Mouse (Mus musculus) skeletal muscle tissue, adult 2 months (tissue): ENCODE data around the gene Wasf3.
"Not testable (repeated sequence)": the region's sequence is repeated elsewhere in the genome, so short reads cannot be mapped to it uniquely, and the experiment has no call there.

ENCODE experiments used
- DNase-seq: peaks from one replicate; pipeline ENCODE4 v3.0.0-alpha.2; 2012; ENCODE audit warnings: low read depth, low spot score

Gene Wasf3

DNA sequence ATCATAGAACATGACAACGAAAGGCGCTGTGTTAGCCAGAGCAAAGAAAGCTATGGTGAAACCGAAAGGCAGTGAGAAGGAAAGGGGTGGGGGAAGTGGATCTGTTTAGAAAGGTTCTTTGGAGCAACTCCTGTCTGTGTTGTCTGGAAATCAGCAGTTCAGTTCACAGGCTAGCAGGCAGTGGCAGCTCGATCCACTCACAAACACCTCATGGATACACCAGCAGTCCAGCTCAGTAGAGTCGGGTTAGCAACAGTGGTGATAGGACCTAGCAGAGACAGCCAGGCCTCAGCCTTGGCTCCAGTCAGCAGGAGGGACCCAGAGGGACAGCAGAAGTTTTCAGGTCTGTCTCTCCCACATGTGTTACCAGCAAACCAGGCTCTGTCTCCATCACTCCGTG, 16.2 kb downstream of the Wasf3 start:
- DNase-seq: not testable (repeated sequence)

GRCm38 (mm10) chr5:146402311-146402710, 17.5 kb downstream of the Wasf3 start:
- no peak for DNase-seq

- DNase-seq: no peak
These were observed 19.1 kb downstream of the Wasf3 start for GRCm38 (mm10) chr5:146403923-146404322.

DNA sequence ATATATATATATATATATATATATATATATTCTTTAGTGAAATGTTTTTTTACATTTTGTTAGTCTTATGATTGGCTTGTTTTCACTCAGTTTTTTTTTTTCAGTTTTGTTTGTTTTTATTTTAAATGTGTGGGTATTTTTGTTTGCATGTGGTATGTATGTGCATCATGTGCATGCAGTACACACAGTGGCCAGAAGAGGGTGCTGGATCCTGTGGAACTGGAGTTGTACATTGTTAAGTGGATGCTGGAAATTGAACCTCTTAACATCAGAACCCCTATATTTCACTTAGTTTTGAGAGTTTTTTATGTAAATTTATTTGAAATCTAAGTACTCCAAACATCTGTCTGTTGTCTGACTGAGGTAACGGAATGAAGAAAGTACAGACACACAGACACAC, 21.3 kb downstream of the Wasf3 start:
- no peak for DNase-seq

DNA sequence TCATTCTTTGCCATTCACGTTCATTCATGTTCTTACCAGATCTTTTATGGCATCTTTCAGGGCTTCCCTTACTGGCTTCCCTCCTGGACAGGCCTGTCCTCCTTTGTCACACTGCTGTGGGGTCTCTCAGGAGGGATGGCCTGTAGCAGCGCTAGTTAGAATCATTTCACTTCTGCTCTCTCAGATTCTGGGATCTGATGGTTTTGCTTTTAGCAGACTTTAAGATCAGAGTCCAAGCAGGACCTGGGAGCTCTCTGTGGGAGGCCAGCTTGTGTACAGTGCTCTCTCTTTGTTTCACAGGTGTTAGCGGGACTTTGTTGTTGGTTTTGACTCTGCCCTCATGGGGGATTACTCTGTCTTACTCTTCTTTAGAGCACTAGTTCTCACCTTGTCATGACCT, 23.0 kb downstream of the Wasf3 start:
- no peak for DNase-seq

- no peak for DNase-seq
These were observed 23.8 kb downstream of the Wasf3 start for GRCm38 (mm10) chr5:146408604-146409003.

DNA sequence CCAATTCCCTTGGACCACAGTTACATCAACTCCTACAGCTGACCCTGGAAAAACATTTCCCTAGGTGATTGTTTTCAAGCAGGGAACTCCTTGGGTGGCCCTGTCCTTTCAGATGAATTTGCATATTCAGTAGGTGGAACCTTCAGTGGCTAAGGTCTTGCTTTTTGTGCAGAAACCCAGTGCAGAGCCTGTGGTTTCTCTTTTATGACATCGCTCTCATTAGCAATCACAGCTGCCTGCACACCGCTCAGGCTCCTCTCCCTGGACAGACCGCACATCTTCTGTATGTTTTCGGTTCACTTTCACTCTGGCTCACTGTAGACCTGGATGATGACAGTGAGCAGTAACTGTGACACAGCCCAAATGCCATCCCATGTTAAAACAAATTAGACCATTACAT, 26.0 kb downstream of the Wasf3 start:
- no peak for DNase-seq

GRCm38 (mm10) chr5:146412743-146413430, 28.1 kb downstream of the Wasf3 start:
- DNase-seq: no peak

DNA sequence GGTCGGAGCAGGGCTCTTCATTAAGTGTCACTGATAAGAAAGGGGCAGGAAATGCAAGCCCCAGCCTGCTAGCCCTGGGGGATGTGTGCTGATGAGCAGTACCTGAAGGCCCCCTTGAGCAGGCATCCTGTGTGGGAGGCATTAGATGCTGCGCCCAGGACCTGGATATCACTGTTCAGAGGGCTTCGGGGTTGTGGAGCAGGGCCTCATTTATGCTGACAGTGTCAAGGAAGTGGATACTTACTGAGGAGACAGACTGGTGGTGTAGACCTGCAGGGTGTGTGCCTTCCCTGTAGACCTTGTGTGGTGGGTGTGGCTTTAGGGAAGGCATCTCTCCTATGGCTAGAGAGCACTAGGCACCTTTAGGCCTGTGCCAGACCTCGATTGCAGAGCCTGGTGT, 29.8 kb downstream of the Wasf3 start:
- DNase-seq: no peak

- no peak for DNase-seq
These were observed 30.4 kb downstream of the Wasf3 start for GRCm38 (mm10) chr5:146415218-146415617.

- DNase-seq: no peak
These were observed 31.7 kb downstream of the Wasf3 start for GRCm38 (mm10) chr5:146416331-146417110.

- DNase-seq: no peak
These were observed 33.3 kb downstream of the Wasf3 start for GRCm38 (mm10) chr5:146418092-146418491.

DNA sequence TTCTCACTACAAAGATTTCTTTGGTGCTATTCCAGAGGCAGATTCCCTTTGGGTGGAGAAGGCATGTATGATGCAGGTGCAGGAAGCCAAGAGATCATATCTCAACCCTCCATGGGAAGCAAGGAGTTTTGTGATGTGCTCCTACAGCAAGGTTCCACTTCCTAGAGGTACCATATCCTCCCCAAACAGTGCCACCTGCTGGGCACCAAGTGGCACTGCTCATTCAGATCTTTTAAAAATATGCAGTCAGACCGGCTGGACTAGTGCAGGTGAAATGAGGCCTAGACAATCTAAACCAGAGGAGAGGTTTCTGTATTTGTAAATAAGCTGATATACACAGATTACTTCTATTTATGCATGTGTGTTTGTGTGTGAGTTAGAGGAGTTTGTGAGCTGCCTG, 35.3 kb downstream of the Wasf3 start:
- DNase-seq: peak; percentile 9

DNA sequence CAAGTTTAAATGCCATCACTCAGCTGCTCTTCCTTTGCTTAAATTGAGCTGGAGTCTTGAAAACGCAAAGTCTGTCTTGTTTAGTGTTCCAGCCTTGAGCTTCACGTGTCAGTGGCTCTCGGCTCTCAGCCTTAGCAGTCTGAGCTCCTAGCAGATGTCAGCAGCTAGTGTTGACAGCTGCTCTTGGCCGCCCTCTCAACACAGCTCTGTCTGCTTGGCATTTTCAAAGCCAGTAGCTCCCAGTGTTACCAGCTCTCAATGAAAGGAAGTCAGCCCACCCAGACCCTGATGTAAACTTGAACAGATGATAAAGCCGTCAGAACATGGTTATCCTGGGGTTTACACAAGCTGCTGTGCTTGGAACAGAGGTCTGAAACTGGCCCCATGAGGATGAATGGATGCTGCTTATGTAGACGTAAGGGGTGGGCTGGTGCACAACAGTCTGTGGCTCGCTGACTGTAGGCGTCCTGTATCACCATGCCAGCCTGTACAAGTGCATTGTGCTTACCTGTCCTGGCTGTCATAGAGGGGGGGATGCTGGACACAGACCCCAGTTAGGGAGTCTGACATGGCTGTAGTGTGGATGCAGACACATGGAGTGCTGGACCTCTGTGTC, 40.0 kb downstream of the Wasf3 start:
- DNase-seq: no peak

DNA sequence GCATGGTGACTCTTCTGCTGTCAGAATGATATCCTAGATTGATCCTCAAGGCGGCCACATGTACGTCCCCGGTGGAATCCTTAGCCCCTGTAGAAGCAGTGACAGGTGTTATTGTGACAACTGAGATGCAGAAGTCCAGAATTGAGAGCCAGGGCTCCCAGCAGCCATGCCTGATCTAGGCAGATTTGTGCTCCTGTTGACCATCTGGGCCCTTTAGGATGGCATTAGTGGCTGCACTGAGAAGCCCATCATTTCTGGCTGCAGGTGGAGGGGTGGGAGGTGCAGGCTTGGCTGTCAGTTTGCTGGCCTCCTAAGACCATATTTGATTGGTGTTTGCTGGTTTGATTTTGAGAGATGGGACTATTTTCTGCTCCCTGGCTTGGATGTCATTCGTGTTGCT, 40.9 kb downstream of the Wasf3 start:
- DNase-seq: no peak

DNA sequence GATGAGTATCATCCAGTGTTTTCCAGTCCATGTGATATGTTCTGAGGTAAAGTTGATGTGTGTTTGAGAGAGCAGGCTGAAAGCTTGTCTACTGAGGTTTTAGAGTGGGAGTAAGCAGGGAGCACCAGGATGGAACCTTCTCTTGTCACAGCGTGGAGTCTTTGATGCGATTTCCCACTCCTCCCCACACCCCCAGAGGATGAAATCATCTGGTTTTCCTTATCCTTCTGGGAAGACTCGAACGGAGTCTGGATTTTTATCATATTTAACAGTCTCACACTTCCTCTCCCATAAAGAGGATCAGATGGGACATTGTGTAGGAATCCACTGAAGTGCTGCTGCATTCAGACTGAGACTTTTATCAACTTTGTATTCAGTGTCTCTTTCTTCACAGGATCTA, 43.3 kb downstream of the Wasf3 start:
- DNase-seq: no peak

GRCm38 (mm10) chr5:146431821-146432220, 47.0 kb downstream of the Wasf3 start:
- peak; percentile 59 for DNase-seq

GRCm38 (mm10) chr5:146432476-146432875, 47.7 kb downstream of the Wasf3 start:
- DNase-seq: no peak

DNA sequence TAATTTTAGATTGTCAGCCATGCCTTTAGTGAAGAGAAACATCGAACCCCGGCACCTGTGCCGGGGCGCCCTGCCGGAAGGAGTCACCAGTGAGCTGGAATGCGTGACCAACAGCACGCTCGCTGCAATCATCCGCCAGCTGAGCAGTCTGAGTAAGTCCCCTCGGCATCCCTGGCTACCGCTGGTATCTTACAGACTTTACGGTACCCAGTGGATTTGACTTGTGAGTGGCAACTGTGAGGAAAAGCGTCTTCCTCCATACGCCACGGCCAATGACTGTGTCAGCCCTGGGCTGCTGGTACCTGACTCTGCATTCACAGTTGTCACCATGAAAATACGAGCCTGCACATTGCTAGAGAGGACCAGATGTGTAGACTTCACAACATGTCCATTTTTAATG, 50.5 kb downstream of the Wasf3 start:
- no peak for DNase-seq

DNA sequence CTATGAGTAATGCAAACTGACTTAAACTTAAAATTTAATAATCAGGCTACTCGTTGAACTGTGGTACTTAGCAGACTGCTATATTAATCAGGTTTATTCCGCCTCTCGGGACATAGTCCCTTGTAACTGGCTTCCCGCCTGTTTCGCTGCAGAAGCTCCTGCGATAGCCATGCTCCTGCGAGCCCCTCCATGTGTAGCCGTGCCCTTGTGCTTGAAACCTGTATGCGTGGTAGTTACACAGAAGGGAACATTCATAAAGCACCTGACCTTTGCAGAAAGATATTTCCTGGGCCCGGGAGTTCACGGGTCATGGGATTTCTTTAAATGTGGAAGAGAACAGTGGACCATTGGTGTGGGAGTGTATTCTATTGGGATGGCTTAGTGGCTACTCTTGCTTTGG, 52.0 kb downstream of the Wasf3 start:
- no peak for DNase-seq

GRCm38 (mm10) chr5:146439152-146439781, 54.5 kb downstream of the Wasf3 start:
- DNase-seq: no peak

DNA sequence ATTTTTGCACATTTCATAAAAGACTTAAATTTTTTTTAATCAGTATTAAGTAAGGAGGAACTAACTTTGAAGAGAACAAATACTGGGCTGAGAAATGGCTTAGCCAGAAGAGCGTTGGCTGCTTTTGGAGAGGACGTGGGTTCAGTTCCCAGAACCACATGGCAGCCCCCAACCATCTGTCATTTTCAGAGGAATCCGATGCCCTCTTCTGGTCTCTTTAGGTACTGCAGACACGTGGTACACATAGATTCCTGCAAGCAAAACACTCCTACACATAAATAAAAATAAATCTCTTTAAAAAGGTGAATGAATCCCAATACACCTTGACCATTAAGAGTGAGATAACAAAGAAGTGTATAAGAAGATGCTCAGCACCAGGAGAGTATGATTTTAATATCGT, 55.5 kb downstream of the Wasf3 start:
- no peak for DNase-seq
